Mouse (Mus musculus) adrenal gland, adult (tissue): ENCODE results near the gene Acbd6.

Source experiments
- DNase-seq, 2 experiments: peaks; one replicate each; pipeline ENCODE4 v3.0.0; 2022 to 2023; ENCODE audit warnings: low spot score in 1 of 2; ENCODE audit not compliant: inconsistent age in 2 of 2

Acbd6 gene

DNA sequence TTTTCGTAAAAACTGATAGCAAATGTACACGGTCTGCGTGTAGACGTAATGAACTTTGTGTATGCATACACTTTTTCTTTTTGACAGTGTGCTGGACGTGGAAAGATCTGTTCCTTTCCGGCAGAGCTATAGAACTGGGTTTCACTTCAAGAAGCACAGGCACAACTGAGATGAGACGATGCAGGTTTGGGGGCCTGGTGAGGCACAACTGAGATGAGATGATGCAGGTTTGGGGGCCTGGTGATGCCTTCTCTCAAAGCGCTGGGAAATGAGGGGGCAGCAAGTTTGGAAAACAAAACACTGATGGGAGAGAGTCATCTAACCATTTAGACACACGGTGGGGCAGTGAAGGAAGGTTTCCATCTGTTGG lies 293 bp upstream of the Acbd6 start:
- no peak for DNase-seq

DNA sequence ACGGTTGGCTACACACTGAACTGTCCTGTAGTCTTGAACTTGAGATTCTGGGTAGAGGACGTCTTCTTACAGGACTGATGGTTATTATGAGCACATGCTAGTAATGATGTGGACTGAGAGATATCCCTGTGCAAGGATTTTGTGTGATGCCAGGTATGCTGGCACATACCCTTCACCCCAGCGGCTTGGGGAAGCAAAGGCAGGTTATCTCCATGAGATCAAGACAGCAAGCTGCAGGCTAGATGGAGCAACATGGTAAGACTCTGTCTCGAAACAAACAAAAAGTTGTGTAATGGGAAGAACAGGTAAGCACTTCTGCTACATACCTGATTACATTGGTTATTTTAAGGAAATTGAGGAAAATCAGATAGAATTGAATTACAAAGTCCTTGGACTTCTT lies 2.1 kb downstream of the Acbd6 start:
- no peak for DNase-seq

DNA sequence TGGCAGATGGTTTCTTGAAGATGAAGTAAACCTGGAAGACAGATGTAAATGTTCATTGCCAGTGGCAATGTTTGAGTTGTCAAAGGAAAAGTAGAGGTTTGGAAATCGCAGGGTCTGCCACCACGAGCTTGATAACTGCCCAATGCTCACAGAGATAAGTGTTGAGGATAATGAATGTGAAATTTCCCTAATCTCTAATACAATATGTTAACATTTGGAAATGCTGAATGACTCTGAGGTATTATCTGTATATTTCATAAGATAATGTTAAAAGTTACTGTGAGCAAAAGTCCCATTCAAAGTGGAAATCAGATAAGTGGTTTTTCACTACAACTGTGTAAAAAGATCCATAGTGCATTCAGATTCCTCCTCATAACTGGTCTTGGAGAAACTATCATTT lies 2.8 kb downstream of the Acbd6 start:
- no peak for DNase-seq

DNA sequence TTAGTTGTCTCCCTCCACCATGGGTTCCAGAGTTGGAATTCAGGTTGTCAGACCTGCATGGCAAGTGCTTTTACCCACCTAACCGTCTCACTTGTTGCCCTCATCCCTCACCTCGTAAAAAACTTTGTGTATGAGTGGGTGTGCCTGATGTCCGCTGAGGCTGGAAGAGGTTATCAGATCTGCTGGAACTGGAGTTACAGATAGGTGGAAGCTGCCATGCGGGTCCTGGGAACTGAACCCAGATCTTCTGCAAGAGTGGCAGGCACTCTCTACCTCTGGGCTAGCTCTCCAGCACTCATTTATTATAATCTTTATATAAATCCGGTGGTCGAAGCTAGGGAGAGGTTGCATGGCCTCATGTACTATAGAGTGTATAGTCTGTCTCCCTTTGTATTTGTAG lies 4.3 kb downstream of the Acbd6 start:
- no peak for DNase-seq

DNA sequence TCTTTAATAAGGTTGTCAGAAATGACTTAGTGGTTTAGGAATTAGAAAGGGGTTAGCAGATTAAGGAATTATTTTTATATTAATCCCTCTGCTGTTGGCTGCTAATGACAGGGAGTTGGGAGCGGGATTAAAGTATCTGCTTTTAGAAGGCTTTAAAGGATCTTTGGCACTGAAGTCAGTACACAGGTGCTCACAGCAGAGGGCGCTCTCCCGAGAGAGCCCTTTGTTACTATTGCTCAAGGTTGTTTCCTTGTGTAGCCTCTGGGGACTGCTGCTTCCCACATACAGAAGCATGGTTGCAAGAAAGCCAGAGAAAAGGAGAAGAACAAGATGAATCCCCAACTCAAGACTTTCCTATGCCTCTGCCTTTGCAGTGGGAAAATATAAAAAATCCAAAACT lies 6.8 kb downstream of the Acbd6 start:
- DNase-seq, result peak; percentile 31 to 71

DNA sequence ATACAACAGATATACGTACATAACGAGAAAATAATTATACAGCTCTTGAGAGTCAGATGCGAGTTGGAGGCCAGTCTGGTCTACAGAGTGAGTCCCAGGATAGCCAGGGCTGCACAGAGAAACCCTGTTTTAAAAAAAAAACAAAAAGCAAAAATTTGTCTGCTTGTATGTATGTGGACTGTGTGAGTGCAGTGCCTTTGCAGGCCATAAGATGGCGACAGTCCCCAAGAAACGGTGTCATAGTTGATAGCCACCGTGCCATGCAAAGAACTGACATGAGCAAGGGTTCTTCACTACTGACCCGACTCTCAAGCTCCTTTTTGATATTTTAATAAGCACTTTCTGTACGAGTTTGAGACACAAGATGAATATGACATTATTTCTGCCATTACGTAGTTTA lies 10.2 kb downstream of the Acbd6 start:
- DNase-seq, result no peak

DNA sequence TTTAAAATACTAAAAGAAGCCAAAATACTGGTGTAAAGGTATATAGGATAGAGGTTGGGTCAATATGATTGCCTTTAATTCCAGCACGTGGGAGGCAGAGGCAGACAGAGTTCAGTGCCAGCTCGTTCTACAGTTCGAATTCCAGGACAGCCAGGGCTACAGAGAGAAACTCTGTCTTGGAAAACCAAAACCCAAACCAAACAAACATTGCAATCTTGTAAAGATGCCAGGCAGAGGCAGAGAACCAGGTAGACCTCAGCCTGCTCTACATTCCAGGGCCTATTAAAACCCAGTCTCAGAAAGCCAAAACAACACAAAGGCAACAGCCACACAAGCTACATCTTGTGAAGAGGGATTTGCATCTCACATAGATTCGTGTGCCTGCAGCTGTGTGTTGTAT lies 11.4 kb downstream of the Acbd6 start:
- no peak for DNase-seq

DNA sequence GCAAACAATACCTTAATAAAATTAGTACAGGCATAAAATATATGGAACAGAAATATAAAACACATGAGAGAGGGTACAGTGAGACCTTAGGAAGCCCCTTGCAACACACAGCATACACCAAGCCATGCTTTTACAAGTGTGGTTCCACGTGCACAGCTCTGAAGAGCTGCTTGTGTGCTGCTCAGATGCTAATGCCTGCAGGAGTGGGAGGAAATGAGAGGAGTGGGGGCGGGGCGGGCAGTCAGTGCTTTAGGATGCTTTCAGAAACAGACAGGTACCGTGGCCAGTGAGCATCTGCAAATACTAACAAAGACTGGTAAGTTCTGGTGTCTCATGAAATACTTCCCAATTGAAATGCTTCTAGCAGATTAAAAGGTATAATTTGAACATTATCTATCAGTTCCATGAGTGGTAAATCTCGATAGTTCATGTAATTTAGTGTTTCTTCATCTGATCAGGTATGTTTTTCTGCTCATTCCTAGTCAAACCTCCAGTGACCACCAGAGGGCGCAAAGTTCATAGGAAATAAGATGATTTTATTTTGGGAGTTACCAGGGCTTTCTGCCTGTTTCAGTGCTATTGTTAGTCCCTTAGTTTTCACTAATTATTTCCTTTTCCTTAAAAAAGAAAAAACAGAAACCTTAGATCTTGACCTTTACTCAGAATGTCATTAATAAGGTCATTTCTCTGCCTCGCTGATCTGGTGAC lies 17.2 kb downstream of the Acbd6 start:
- peak; percentile 42 to 86 for DNase-seq

DNA sequence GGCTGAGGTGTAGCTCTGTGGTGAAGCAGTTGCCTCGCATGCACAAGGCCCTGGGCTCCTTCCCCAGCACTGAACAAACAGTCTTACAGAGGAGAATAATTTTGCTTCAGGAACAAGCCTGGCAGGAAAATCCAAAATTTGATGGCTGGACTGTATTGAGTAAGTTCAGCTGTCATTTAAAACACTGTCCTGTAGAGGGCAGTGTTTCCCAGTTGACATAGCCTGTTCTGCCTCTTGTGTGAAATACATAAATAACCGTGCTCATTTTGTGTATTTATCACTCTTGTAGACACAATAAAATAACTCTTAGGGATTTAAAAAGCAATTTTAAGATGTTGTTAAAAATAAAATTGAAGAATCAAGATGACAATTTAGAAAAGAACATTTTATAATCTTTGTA lies 18.5 kb downstream of the Acbd6 start:
- DNase-seq, result peak in 1 of 2 experiments; percentile 70

DNA sequence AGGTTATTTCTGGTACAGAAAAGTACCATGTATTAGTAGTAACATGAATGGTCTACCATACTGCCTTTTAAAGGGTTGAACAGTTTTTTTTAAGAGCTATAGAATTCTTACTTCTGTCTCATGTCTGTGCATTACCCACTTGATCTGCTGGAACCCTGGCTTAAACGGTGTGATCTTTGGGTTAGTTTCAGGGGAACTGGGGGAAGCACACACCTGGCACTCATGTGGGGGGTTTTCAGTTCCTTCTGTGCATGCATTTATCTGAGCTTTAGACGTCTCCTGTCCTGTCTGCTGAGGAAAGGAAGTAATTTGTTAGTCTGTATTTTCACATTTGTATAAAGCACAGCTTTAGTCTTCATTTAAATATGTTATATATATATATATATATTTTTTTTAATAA lies 19.4 kb downstream of the Acbd6 start:
- no peak for DNase-seq

DNA sequence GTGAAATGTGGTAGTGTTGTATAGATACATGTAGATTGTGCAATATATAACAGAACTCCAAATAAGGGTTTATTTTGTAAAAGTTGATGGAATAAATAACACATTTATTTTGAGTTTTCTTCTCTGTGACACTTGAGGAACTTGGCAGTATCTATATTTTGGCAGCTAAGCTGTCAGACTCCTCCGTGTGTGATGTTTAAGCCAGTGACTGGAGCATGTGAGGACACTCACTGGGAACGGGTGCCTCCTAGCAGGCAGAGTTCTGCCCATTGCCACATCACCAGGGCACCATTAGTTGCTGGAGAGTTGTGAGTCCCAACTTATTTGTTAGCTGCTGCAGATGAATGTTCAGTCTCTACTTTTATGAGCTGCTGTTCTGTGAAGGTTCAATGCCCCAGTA lies 30.0 kb downstream of the Acbd6 start:
- DNase-seq, result no peak

DNA sequence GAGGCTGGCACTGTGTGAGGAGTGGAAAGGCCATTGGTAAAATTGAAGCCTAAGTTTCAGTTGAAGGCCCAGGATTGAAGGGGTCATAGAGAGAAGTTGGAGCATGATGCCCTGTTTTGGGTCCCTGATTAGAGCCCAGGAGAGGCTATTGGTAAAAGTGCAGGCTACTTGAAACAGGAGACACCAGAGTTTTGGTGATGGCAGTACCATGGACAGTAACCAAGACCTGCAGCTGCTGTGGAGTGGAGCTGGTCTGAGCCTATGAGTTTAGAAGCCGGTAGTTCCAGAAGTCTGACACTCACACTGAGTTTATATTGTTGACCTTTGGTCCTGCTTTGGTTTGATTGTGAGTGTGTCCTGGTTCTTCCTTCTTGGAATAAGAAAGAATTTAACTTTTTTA lies 36.2 kb downstream of the Acbd6 start:
- DNase-seq, result peak in 1 of 2 experiments; percentile 34

DNA sequence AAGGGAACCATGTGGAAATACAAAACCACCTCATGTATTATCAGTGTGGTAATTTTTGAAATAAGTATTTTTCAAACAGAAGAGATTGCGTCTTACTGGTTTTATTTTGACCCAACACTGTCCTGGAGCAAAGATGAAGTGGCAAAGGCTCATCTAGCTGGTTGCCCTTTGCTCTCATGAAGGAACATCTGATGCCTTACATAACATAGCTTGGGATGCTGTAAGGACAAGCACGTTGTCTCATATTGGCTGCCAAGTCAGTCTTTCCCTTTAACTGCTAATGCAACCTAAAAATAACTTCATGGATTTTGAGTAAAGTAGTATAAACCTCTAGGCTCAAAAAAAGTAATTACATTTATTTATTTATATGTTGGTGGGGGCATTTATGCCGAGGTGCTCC lies 38.7 kb downstream of the Acbd6 start:
- no peak for DNase-seq

DNA sequence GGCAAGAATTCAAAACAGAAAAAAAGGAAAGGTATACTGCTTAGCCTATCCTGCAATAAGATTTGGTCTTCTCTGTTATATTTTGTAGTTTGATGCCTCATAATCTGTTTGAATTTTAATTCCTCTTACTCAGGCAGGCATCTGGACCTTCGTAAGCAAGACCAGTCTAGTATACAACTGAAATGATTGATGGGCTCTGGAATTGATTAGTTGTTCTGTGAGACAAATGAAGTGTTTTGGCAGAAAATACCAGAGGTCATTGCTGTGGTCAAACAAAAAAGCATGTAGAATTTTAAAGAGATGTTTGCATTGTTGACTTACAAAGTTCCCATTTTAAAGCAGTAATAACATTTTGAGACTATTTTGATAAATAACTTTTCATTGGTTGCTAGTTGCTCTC lies 46.8 kb downstream of the Acbd6 start:
- no peak for DNase-seq

DNA sequence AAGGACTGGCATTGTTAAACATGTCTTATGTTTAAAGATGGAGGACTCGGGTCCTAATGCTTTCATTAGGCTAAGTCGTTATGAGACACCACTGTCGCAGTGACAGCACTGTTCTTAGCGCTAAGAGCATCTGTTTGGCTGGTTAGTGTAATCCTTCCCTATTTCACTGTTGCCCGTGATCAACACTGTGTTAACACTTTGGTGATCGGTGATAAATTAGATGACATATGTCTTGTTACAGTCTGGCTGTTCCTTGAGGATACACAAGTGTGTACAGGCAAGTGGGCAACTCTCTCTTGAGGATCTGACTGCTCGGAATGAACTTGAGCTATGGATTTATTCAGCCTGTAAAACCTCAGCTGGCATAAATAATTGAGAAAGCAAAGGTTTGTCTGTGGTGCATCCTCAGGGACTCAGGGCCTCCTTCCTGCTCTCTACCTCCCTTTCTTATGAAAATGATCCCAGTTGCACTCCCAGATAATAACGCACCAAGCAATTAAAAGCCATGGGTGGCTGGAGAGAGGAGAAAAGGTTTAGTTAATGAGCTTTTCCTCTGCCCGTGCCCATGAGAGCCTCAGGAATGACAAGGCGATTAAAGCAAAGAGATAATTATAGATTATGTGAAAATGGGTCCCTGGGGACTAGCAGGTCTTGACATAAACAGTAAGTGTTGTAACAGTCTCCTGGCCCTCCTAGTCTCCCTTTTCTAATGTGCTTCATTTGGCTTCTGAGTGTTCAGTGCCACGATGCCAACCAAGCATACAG lies 47.7 kb downstream of the Acbd6 start:
- DNase-seq, result no peak

DNA sequence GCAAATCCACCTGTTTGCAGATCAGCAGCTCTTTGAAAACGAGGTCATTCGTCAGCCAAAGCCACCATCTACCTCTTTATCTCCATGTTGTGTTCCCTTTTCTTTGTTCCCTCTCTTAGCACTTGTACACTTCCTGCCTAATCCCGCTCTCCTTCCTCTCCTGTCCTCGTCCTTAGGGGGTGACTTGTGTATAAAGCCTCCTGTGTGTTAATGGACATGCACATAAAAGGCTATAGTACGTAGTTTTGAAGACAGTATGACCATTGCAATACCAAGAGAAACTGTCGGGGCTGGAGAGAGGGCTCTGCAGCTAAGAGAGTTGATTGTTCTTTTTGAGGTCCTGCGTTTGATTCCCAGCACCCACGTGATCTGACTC lies 48.2 kb downstream of the Acbd6 start:
- no peak for DNase-seq

DNA sequence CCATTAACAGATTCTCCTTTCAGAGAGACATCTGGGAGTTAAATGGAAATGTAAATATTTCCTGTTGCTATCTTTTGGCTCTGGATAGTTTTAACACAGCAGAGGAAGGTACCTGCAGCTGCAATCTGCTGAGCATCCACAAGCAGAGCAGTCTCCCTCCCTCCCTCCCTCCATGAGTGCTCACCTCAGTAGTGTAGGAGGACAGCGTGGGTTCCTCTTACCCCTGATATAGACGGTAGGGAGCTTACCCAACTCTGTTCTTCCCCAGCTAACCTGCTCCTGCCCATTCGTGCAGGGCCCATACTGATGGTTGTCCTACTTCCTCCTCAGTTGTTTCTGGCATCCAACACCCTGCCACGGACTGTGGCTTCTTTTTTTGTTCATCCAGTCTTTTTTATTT lies 50.6 kb downstream of the Acbd6 start:
- no peak for DNase-seq

DNA sequence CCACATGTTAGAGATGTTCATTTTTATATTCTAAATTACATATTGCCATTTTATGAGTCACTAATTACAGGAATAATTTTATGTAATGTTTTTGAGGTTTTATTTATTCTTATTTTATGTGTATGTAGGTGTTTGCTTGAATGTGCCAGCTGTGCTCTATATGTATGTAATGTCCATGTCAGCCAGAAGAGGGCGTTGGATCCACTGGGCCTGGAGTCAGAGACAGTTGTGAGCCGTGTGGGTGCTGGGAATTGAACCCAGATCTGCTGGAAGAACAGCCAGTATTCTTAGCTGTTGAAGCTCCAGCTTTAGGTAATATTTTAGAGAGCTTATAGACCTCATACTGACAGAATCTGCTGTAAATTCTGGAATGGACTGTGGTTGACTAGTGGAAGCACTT lies 56.5 kb downstream of the Acbd6 start:
- DNase-seq, result no peak

DNA sequence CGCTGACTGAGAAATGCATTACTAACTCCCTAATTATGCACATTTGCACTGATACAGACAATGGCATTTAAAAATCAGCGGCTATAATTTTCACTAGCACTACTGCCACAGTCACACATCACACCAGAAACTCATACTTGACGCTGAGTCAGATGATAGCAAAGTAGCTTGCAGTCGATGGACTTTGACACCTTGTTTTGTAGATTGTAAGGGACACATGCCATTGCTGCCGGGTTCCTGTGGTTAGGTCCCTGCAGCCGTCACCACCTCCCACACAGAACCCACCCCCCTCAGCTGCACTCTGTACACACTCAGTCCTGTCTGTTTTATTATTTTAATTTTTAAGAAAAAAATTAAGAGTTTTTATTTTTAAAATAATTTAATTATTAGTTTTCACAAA lies 63.2 kb downstream of the Acbd6 start:
- no peak for DNase-seq

DNA sequence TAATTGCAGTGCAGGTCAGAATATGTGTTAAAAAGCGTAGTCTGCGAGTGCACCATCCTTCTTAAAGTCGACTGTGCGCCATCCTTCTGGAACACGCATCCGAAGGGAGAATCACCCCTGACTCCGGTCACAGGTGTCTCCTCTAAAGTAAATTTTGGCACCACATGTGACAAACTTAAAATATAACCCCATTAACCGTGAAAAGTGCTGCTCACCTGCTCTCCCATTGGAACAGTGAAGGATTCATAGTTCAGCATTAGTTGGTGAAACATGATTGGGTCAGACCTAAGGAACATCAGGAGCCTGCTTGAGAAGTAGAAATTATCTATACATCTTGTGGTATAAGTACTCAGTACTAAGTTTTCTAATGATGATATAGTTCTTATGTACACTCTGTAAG lies 65.3 kb downstream of the Acbd6 start:
- no peak for DNase-seq

DNA sequence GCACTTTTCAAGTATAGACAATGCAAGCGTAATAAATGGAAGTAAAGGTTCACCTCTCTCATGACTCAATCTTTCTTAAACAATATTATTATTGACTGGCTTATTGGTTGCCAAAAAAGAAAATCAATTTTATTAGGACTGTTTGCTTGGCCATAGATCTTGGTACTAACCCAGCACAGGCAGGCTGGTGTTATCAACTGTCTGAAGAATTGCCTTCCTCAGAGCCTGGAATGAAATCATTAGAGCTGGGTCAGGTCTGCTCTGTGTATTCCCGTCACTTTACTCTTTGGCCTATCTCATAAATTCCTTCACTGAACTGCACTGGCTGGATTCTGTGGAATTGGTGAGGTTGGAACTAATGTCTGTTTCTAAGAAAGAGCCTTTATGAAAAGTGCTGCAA lies 69.8 kb downstream of the Acbd6 start:
- no peak for DNase-seq

DNA sequence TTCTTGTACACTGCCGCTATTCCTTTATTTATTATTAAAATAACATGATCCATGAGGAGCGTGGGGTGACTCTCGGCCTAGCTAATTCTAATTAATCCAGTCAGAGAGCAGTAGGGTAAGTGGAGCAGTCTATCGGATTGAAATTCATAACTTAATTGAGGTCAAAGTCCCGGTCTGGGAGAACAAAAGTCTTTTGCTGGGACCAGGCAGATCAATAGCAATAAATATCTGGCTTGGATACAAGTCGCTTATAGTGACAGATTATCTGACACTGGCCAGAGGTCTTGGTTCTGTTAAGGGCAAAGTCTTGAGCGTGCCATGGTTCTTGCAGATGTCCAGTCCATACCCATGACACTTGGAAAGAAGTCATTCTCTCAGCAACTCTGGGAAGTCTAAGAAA lies 78.7 kb downstream of the Acbd6 start:
- no peak for DNase-seq

DNA sequence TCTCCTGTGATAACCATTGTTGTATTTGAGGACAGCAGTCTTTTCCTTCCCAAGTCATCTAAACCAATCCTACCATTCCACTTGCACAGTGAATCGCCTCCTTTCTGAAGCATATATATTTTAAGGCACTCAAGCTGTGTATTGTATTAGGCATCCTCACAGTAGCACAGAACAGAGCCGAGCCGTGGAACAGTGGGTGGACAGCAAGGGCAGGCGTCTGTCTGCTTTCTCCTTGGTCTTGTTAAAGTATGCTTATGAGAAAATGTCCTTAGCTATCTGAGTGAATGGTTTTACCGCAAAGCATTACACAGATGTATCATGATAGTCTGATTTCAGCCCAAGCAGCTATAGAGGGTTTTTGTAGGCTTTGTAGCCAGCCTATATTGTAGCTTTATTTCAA lies 87.9 kb downstream of the Acbd6 start:
- no peak for DNase-seq
